Mouse (Mus musculus): ENCODE results near the gene BC025920. TPM values are rescaled to one million over a fixed set of nuclear protein-coding genes. Genes with fewer than 3 reads are reported as not detected.
A peak's percentile ranks its signal among the peaks of the same experiment; 100 is the strongest.

BC025920 gene
- polyA plus RNA-seq, 1 experiment from 2014 or later = 1.8 TPM

DNA sequence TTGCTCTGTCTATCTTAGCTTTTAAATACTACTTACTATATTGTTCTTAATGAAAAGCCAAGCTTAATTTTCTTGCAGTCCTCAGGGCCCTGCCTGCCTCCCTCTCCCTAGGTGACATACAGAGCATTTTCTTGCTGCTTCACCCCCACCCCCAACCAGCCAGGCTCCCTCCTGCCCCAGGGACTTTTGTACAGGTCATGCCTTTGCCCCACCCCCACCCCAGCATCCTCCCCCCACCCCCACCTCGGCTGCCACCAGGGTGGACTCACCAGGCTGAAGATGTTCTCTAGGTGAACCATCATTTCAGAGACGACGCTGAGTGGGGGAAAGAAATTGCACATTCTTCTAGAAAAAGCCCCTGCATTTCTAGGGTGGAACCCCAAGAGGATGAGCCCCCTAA lies 7.7 kb upstream of the BC025920 start:
- Histone ChIP-seq H3K27ac (no peak overlapping the region), H3K4me2 (no peak overlapping the region), H3K36me3 (replicated peaks) (no peaks in the 10 kb centered on the region), H3K27me3 (replicated peaks) (peaks cover 42% of the 10 kb centered on the region), H3K4me3 (no peak overlapping the region), H3K9ac (no peak overlapping the region), H3K4me1 (peaks cover 60% of the 10 kb centered on the region), H3K9me3 (no peaks in the 10 kb centered on the region)
- WGBS = 46% methylated on average over 3 of the region's 3 CpGs
- no peak for ATAC-seq (replicated peaks)

DNA sequence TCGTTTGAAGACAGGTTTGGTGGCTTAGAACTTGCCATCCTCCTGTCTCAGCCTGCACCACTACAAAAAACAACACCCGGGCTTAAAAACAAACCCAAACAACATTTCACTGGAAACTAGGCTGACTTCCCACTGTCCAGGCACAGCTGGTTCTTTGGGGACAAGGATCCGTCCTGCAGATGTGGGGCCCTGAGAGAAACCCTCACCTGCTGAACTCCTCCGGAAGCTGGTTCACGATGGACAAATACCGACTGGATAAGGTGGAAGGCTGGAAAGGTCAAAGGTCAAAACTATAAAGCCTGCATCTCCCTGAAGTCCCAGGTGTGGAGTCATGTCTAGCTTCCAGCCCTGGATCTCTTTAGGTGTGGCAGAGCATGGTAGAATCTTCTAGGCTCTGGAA lies 7.2 kb upstream of the BC025920 start:
- WGBS = 59% methylated on average over 6 of the region's 6 CpGs
- Histone ChIP-seq H3K36me3 (replicated peaks) (no peaks in the 10 kb centered on the region), H3K4me2 (no peak overlapping the region), H3K27ac (no peak overlapping the region), H3K9me3 (no peaks in the 10 kb centered on the region), H3K27me3 (replicated peaks) (peaks cover 38% of the 10 kb centered on the region), H3K4me3 (no peak overlapping the region), H3K4me1 (peaks cover 60% of the 10 kb centered on the region), H3K9ac (no peak overlapping the region)
- ATAC-seq (replicated peaks) = no peak

DNA sequence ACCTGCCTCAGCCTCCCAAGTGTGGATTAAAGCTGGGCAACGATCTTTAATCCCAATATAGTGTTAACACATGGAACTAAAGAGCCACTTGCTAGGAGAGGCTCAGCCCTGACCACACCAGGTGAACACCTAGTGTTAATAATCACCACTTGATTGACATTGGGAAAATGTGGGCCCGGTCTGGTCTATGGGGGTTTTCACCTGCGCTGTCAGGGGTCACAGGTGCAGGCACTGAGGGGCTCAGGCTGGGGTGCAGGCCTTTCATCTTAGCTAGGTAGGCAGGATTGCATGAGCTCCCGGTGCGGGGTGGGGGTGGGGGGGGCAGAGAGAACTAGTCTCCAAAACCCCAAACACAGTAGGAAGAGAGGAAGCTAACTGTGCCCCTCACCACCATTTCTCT lies 6.4 kb upstream of the BC025920 start:
- H3K4me3 ChIP-seq = no peak overlapping the region
- ATAC-seq (replicated peaks) = no peak
- H3K4me2 ChIP-seq = no peak overlapping the region
- no peaks in the 10 kb centered on the region for H3K36me3 ChIP-seq (replicated peaks)
- WGBS = 79% methylated on average over 5 of the region's 5 CpGs
- H3K9ac ChIP-seq = no peak overlapping the region
- H3K27me3 ChIP-seq (replicated peaks) = peaks cover 30% of the 10 kb centered on the region
- no peaks in the 10 kb centered on the region for H3K9me3 ChIP-seq
- no peak overlapping the region for H3K27ac ChIP-seq
- H3K4me1 ChIP-seq = peaks cover 61% of the 10 kb centered on the region

DNA sequence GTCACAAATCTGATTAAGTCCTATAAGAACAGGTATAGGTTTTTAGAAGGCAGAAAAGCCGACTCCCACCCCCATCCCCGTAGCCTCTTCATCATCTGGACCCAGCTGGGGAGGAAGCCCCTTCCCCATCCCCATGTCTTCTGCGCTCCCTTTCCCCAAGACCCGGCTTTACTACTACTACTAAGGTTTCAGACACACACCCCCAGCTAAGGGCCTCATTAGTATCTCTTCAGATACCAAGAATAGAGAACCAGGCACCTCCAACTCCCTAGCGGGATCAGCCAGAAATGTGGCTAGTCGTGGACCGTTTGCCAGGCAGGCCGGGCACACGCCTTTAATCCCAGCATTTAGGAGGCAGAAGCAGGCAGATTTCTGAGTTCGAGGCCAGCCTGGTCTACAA lies 6.0 kb upstream of the BC025920 start:
- WGBS = 52% methylated on average over 10 of the region's 10 CpGs
- no peaks in the 10 kb centered on the region for H3K9me3 ChIP-seq
- H3K4me1 ChIP-seq = peaks cover 63% of the 10 kb centered on the region
- H3K27ac ChIP-seq = no peak overlapping the region
- peaks cover 27% of the 10 kb centered on the region; the same call in 1 of the 2 replicates for H3K27me3 ChIP-seq (replicated peaks)
- no peak for ATAC-seq (replicated peaks)
- H3K9ac ChIP-seq = no peak overlapping the region
- 0 out of 2 replicates have a peak overlapping the region, but pooled peaks have one; percentile 62 for H3K4me2 ChIP-seq
- H3K36me3 ChIP-seq (replicated peaks) = no peaks in the 10 kb centered on the region
- no peak overlapping the region for H3K4me3 ChIP-seq

DNA sequence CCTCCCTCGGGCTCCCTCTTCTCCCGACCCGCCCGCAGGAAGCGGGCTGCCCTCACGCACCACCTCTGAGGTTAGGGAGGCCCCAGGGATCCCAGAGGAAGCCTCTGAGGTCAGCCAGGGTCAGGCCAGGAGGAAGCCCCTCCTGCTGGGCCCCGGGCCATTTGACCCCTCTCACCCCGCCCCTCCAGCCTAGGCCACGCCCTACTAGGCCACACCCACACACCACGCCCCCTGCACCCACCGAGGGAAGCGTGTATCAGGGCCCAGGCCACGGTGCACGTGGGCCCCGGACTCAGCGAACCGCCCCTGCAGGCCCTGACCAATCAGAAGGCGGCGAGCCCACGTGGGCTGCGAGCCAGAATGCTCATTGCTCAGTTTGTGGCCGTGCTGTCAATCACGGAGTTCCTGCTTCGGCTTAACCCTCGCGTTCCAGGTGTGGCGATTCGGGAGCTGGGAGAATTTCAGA lies 5.3 kb upstream of the BC025920 start, which contains the start of gene Tle6:
Gene Tle6, minus strand, starts transcription at position 336 of the 466 bp plus-strand sequence.
- H3K4me1 ChIP-seq = peaks cover 63% of the 10 kb centered on the region
- no peak within 1 kb of the TSS for H3K9ac ChIP-seq

DNA sequence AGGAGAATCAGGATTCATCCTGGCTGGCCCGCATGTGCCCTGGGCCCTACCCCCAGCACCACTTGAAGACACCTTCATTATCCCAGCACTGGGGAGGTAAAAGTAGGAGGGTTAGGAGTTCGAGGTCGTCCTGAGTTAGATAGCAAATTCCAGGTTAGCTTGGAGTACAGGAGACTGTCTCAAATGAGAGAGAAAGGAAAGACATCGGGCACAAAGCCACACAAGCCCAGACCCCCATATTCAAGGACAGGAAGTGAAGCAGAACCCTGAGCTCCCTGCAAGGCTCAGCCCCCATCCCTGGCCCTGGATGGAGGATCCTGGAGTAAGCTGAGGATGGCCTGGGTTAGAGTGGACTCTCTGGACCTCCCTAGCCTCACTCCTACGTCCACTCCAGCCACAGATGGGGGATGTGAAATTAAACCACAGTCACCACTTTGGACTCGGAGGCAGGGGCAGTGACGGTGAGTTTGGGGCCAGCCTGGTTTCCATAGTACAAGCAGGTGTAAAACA lies 4.6 kb upstream of the BC025920 start:
- no peak for ATAC-seq (replicated peaks)
- peaks cover 58% of the 10 kb centered on the region for H3K4me1 ChIP-seq
- H3K4me2 ChIP-seq = peak overlapping the region; percentile 62
- H3K27ac ChIP-seq = no peak overlapping the region
- H3K4me3 ChIP-seq = no peak overlapping the region
- H3K9ac ChIP-seq = no peak overlapping the region
- WGBS = 11% methylated on average over 7 of the region's 7 CpGs
- no peaks in the 10 kb centered on the region for H3K9me3 ChIP-seq
- H3K36me3 ChIP-seq (replicated peaks) = no peaks in the 10 kb centered on the region
- peaks cover 18% of the 10 kb centered on the region; the same call in 1 of the 2 replicates for H3K27me3 ChIP-seq (replicated peaks)

More for the DNA sequence above, 5.3 kb upstream of the BC025920 start, which contains the start of gene Tle6:
- under 1% methylated on average over 28 of the region's 28 CpGs for WGBS
- Histone ChIP-seq H3K27ac (no peak within 1 kb of the TSS), H3K27me3 (replicated peaks) (peaks cover 23% of the 10 kb centered on the region; the same call in 1 of the 2 replicates), H3K9me3 (no peaks in the 10 kb centered on the region), H3K4me3 (peak within 1 kb of the TSS; percentile 31), H3K4me2 (peak within 1 kb of the TSS; percentile 62), H3K36me3 (replicated peaks) (no peaks in the 10 kb centered on the region)
- ATAC-seq (replicated peaks) = peak; percentile 80

DNA sequence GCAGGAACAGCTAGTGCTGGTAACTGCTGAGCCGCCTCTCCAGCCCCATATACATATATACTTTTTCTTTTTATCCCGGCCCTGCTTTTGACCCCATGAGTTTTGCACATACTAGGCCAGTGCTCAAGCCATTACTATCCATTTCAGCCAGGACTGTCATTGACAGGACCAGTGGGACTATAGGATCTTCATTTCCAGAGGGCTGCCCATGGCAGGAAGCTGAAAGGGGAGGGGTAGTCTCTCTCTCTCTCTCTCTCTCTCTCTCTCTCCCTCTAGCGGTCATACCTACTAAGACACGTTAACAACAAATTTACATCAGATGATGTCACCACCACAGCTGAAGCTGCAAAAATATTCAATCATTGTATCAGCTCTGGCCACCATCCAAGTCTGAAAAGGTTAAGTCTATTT lies 3.3 kb upstream of the BC025920 start:
- no peak overlapping the region for H3K4me2 ChIP-seq
- H3K9ac ChIP-seq = no peak overlapping the region
- ATAC-seq (replicated peaks) = no peak
- H3K36me3 ChIP-seq (replicated peaks) = no peaks in the 10 kb centered on the region
- WGBS = 15% methylated on average over 4 of the region's 4 CpGs
- no peaks in the 10 kb centered on the region for H3K9me3 ChIP-seq
- peaks cover 18% of the 10 kb centered on the region; the same call in 1 of the 2 replicates for H3K27me3 ChIP-seq (replicated peaks)
- H3K4me3 ChIP-seq = no peak overlapping the region
- peaks cover 53% of the 10 kb centered on the region for H3K4me1 ChIP-seq
- no peak overlapping the region for H3K27ac ChIP-seq

DNA sequence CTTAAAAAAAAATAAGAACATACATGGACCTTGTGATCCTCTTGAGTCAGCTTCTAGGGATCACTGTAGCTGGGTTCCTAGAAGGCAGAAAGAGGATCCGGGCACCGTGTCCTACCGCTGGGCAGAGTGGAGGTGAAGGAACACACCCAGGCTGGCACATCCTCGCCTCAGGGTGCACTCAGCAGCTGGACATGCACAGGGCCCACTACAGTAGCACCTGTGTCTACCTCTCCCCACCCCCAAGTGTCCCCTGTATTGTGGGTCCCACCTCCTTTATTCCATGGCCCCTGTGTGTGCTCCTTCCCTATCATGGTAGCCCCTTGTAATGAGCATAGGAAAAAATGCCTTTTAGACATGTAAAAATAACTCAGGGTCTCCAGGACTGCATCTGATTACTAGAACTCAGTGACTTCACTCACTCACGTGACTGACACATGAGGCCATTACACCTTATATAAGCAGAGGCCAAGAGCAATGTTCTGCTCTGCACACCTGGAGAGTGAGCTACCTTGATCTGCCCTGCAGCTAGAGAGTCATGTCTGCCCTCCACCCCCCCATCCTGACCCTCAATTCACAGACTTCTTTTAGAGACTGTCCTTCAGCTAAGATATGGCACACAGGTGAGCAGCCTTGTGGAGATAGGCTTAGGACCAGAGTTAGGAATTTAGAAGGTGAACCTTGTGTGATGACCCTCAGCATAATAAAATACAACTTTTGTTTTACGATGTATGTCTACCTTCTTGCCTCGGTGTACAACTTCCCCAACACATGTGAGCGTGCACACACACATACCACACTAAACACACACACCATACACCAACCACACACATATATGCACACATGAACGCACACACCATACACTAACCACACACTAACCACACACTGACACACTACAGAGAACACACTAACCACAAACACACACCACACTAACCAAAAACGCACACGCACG lies 1.8 kb upstream of the BC025920 start:
- no peak overlapping the region for H3K9ac ChIP-seq
- ATAC-seq (replicated peaks) = no peak; the same call in 1 of the 2 replicates
- peak overlapping the region; percentile 58; the same call in 1 of the 2 replicates for H3K4me3 ChIP-seq
- peak overlapping the region; percentile 84 for H3K4me2 ChIP-seq
- peaks cover 47% of the 10 kb centered on the region for H3K4me1 ChIP-seq
- H3K36me3 ChIP-seq (replicated peaks) = no peaks in the 10 kb centered on the region
- WGBS = 83% methylated on average over 12 of the region's 12 CpGs
- H3K9me3 ChIP-seq = no peaks in the 10 kb centered on the region
- H3K27me3 ChIP-seq (replicated peaks) = peaks cover 11% of the 10 kb centered on the region; the same call in 1 of the 2 replicates
- H3K27ac ChIP-seq = peak overlapping the region; percentile 93; the same call in 1 of the 2 replicates

DNA sequence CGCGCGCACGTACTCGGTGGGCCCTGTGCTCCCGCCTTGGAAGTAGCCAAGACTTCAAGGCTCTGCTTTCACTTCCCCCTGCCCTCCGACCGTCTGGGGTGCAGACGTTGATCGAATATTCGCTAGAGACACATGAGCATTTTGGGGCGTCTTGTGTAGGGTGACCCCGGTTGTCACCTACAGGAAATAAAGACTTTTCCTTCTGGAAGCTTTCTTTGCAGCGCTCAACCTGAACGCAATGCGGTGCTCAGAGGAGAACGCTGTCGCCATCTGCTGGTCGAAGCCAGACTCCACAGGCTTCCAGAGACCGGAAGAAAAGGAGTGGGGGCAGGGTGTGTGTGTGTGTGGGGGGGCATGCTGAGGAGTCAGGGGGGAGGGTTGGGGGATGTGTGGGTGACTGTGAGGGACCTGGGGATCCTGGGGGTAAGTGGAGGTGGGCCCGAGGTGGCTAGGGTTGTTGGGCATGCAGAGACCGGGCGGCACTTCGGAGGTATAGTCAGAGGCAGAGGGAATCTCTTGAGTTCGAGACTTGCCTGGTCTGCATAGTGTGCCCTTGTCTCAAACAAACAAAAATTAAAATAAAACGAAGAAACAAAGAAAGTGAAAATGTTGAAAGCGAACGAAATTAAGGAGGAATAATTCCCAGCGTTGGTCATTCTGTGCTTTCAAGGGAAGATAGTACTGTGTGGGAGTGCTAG lies 953 bp upstream of the BC025920 start:
- peaks cover 46% of the 10 kb centered on the region for H3K4me1 ChIP-seq
- H3K9me3 ChIP-seq = no peaks in the 10 kb centered on the region
- peak overlapping the region; percentile 26; the same call in 1 of the 2 replicates for H3K9ac ChIP-seq
- no peaks in the 10 kb centered on the region for H3K36me3 ChIP-seq (replicated peaks)
- peak overlapping the region; percentile 58 for H3K4me3 ChIP-seq
- 20% methylated on average over 29 of the region's 29 CpGs for WGBS
- ATAC-seq (replicated peaks) = peak; percentile 34
- peaks cover 4% of the 10 kb centered on the region; the same call in 1 of the 2 replicates for H3K27me3 ChIP-seq (replicated peaks)
- H3K4me2 ChIP-seq = peak overlapping the region; percentile 84
- peak overlapping the region; percentile 93 for H3K27ac ChIP-seq

DNA sequence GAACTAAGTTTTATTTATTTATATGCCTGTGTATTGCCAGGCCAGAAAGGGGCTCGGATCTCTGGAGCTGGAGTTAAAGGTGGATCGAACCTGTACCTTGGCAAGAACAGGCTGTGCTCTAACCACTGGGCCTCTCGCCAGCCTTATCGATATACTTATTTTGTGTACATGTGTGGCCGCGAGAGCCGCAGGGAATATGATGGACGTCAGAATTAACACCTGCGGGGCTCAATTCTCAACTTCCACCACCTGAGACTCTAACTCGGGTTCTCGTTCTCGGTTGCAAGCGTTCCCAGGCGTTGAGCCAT lies 450 bp upstream of the BC025920 start:
- no peaks in the 10 kb centered on the region; the same call in 1 of the 2 replicates for H3K27me3 ChIP-seq (replicated peaks)
- WGBS = 5% methylated on average over 14 of the region's 14 CpGs
- H3K9ac ChIP-seq = peak overlapping the region; percentile 26
- H3K4me1 ChIP-seq = peaks cover 41% of the 10 kb centered on the region
- no peaks in the 10 kb centered on the region for H3K9me3 ChIP-seq
- peak overlapping the region; percentile 84 for H3K4me2 ChIP-seq
- peak overlapping the region; percentile 58 for H3K4me3 ChIP-seq
- peak; percentile 40 for ATAC-seq (replicated peaks)
- H3K36me3 ChIP-seq (replicated peaks) = no peaks in the 10 kb centered on the region
- H3K27ac ChIP-seq = peak overlapping the region; percentile 93

DNA sequence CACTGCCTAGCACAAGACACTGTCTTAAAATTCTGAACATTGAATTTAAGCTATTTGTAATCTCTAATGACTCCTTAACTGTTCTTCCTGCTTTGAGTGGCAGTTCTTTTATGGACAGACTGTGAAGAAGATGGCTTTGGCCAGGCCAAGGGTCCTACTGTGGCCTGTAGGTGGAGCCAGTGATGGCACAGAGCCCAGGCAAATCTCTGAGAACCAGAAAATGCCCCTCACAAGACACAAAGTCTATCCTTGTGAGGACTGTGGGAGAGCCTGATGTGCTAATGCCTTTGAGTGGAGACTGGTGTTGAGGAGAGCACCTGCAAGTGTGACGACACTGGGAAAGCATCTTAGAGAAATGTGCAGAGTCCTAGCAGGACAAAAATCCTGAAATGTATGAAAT lies 2.2 kb downstream of the BC025920 start:
- Histone ChIP-seq H3K36me3 (replicated peaks) (no peaks in the 10 kb centered on the region), H3K9ac (no peak overlapping the region), H3K4me1 (peaks cover 21% of the 10 kb centered on the region), H3K4me2 (no peak overlapping the region), H3K27ac (no peak overlapping the region), H3K27me3 (replicated peaks) (no peaks in the 10 kb centered on the region), H3K9me3 (no peaks in the 10 kb centered on the region), H3K4me3 (no peak overlapping the region)
- 83% methylated on average over 1 of the region's 1 CpGs for WGBS
- ATAC-seq (replicated peaks) = no peak

DNA sequence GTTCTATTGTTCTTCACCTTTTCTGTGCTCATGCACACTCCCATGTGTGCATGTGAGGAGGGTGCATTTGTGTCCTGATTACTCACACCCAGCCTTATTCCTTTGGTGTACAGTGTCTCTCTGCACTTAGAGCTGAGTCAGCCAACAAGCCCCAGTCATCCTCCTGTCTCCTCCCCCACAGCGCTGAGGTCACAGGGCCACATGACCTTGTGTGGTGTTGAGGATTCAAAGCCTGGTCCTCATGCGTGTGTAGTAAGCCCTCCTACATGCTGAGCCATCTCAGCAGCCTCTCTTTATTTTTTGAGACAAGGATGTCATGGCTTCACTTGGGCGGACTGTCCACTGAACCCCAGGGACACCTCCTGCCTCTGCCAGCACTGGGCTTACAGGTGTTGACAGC lies 6.7 kb downstream of the BC025920 start:
- Histone ChIP-seq H3K9ac (no peak overlapping the region), H3K4me1 (no peaks in the 10 kb centered on the region), H3K9me3 (no peaks in the 10 kb centered on the region), H3K27ac (no peak overlapping the region), H3K4me3 (no peak overlapping the region), H3K27me3 (replicated peaks) (no peaks in the 10 kb centered on the region), H3K36me3 (replicated peaks) (no peaks in the 10 kb centered on the region), H3K4me2 (no peak overlapping the region)
- ATAC-seq (replicated peaks) = no peak
- WGBS = 76% methylated on average over 3 of the region's 3 CpGs
